Mouse (Mus musculus) neural tube, embryonic 13.5 days (tissue): ENCODE measurements at regions not wholly inside any gene's neighbourhood (a gene's known extent, or its start where the extent isn't known, plus 50 kb on each side); places are given as distances from the start of the nearest gene placed in this dataset.

ENCODE experiments used
- ATAC-seq: fragments of 200-750 bp; cut with Nextera tagmentation; 2 replicates; pipeline ENCODE4 v1.8.0; 2017; ENCODE audit warnings: low read depth, mild to moderate bottlenecking, moderate TSS enrichment, moderate library complexity
- H3K27ac ChIP-seq: fragments of 300-500 bp; sonication (generic); replicated peaks from 2 replicates; pipeline ENCODE4 v1.5.1; 2015; ENCODE audit warnings: moderate library complexity, mild to moderate bottlenecking, inconsistent platforms
- H3K27me3 ChIP-seq: fragments of 300-500 bp; sonication (generic); 2 replicates; pipeline ENCODE4 v1.6.1; 2015; ENCODE audit warnings: mild to moderate bottlenecking, inconsistent platforms
- H3K36me3 ChIP-seq: fragments of 300-500 bp; sonication (generic); 2 replicates; pipeline ENCODE4 v1.6.1; 2015; ENCODE audit warnings: mild to moderate bottlenecking, inconsistent platforms
- H3K4me1 ChIP-seq: fragments of 300-500 bp; sonication (generic); replicated peaks from 2 replicates; pipeline ENCODE4 v1.6.1; 2015; ENCODE audit warnings: inconsistent platforms
- H3K4me2 ChIP-seq: fragments of 300-500 bp; sonication (generic); 2 replicates; pipeline ENCODE4 v1.6.1; 2015; ENCODE audit warnings: inconsistent platforms, mild to moderate bottlenecking, moderate library complexity
- H3K4me3 ChIP-seq: fragments of 300-500 bp; sonication (generic); 2 replicates; pipeline ENCODE4 v1.5.1; 2015; ENCODE audit warnings: mild to moderate bottlenecking, inconsistent platforms
- H3K9ac ChIP-seq: fragments of 300-500 bp; sonication (generic); 2 replicates; pipeline ENCODE4 v1.6.1; 2015; ENCODE audit warnings: moderate library complexity, mild to moderate bottlenecking, inconsistent platforms
- H3K9me3 ChIP-seq: fragments of 300-500 bp; sonication (generic); 2 replicates; pipeline ENCODE4 v1.6.1; 2016; ENCODE audit warnings: inconsistent platforms
- WGBS: fragments of 180-500 bp; shearing (Covaris S2); methylation state at CpG from one replicate; pipeline ENCODE4 v1.1.7; 2015; 5-methylcytosine and 5-hydroxymethylcytosine counted together

GRCm38 (mm10) chr13:97524847-97525434 is 235.5 kb downstream of the Gm10260 start:
- H3K36me3 ChIP-seq = no peaks in the 10 kb centered on the region
- H3K27ac ChIP-seq = 0 out of 2 replicates have a peak overlapping the region, but pooled peaks have one; percentile 13
- no peak overlapping the region for H3K4me3 ChIP-seq
- H3K9ac ChIP-seq = no peak overlapping the region
- H3K4me2 ChIP-seq = no peak overlapping the region
- peaks cover 39% of the 10 kb centered on the region for H3K4me1 ChIP-seq
- H3K27me3 ChIP-seq = no peaks in the 10 kb centered on the region
- ATAC-seq = no peak
- H3K9me3 ChIP-seq = no peaks in the 10 kb centered on the region
- 62% methylated on average over 7 of the region's 7 CpGs for WGBS

GRCm38 (mm10) chr13:97523523-97524412 is 236.7 kb downstream of the Gm10260 start:
- 19% methylated on average over 19 of the region's 19 CpGs for WGBS
- H3K4me3 ChIP-seq = no peak overlapping the region
- peak overlapping the region; percentile 78 for H3K27ac ChIP-seq
- no peaks in the 10 kb centered on the region for H3K36me3 ChIP-seq
- peak; percentile 45; the same call in 1 of the 2 replicates for ATAC-seq
- H3K9ac ChIP-seq = peak overlapping the region; percentile 44
- H3K27me3 ChIP-seq = no peaks in the 10 kb centered on the region
- H3K4me2 ChIP-seq = peak overlapping the region; percentile 16; the same call in 1 of the 2 replicates
- H3K4me1 ChIP-seq = peaks cover 39% of the 10 kb centered on the region
- H3K9me3 ChIP-seq = no peaks in the 10 kb centered on the region

DNA sequence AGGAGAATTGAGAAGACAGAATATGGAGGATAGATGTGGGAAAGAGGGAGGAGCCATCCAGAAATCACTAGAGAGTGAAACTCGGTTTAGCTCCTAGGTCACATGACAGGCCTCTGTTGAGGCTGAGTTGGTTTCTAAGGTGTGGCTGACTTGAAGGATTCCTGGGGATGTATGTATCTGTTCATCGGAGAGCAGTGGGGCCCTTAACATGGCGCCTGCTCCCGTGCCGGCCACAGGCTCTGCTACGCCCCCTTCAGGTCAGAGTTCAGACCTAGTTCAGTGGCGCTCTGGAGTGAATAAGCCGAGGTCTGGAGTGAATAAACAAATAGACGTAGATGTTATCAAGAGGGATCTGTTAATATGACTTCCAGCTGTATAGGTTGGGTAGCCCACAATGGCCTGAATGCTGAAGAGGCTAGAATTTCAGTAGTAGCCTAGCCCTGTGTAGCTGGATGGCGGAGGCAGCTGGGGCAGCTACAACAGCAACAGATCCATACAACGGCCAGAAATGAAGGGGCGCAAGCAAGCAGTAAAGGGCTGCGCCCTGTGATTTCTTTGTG is 239.4 kb downstream of the Gm10260 start:
- Histone ChIP-seq H3K4me2 (no peak overlapping the region), H3K9ac (no peak overlapping the region), H3K4me3 (no peak overlapping the region), H3K36me3 (no peaks in the 10 kb centered on the region), H3K27ac (no peak overlapping the region), H3K27me3 (no peaks in the 10 kb centered on the region), H3K9me3 (no peaks in the 10 kb centered on the region), H3K4me1 (peaks cover 26% of the 10 kb centered on the region)
- ATAC-seq = no peak
- WGBS = 92% methylated on average over 13 of the region's 13 CpGs

DNA sequence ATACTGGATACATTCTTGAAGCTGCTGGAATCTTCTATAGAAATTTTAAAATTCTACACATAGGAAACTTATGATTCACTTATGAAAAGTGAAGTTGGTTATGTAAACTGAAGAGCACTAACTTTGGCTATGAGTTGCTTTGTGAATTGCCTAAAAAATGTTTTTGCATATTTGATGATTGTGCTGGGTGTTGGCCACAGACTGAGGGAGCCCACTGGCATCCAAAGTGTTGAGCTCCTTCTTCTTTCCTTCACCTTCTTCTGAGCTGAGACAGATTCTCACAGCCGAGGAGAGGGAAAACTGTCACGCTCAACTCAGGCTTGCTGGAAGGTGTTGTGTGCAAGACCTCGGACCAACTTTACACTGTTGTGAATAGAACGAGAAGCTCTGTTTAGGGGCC is 243.7 kb downstream of the Gm10260 start:
- no peaks in the 10 kb centered on the region for H3K9me3 ChIP-seq
- no peak overlapping the region for H3K4me3 ChIP-seq
- H3K9ac ChIP-seq = no peak overlapping the region
- H3K36me3 ChIP-seq = no peaks in the 10 kb centered on the region
- no peak overlapping the region for H3K4me2 ChIP-seq
- H3K4me1 ChIP-seq = peaks cover 11% of the 10 kb centered on the region
- H3K27ac ChIP-seq = no peak overlapping the region
- no peak for ATAC-seq
- 97% methylated on average over 4 of the region's 4 CpGs for WGBS
- H3K27me3 ChIP-seq = no peaks in the 10 kb centered on the region

GRCm38 (mm10) chr13:97514421-97515066 is 245.9 kb downstream of the Gm10260 start:
- Histone ChIP-seq H3K9me3 (no peaks in the 10 kb centered on the region), H3K4me1 (peaks cover 19% of the 10 kb centered on the region), H3K36me3 (no peaks in the 10 kb centered on the region), H3K4me2 (peak overlapping the region; percentile 37), H3K9ac (no peak overlapping the region; the same call in 1 of the 2 replicates), H3K4me3 (no peak overlapping the region), H3K27me3 (no peaks in the 10 kb centered on the region), H3K27ac (peak overlapping the region; percentile 38; the same call in 1 of the 2 replicates)
- ATAC-seq = peak; percentile 52; the same call in 1 of the 2 replicates
- 37% methylated on average over 21 of the region's 21 CpGs for WGBS

DNA sequence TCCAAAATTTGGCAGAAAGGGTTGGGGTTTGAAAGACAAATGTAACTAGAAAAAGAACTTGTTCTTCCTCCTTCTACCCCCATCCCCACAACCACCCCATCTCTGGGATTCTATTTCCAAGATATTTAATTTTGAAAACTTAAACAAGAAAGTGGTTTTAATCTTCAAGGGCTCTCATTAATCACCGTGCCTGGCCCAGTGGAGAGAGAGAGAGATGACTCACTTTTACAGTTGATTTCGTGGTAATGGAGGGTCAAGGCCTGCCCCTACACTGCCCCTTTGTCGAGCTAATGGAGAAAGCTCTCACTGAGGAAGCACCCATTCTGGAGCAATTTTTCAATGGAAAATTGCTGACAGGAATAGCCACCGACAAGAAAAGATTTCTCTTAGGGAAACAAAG is 247.9 kb downstream of the Gm10260 start:
- Histone ChIP-seq H3K27me3 (no peaks in the 10 kb centered on the region), H3K9ac (no peak overlapping the region), H3K4me2 (no peak overlapping the region), H3K36me3 (no peaks in the 10 kb centered on the region), H3K27ac (no peak overlapping the region), H3K4me3 (no peak overlapping the region), H3K4me1 (peaks cover 19% of the 10 kb centered on the region), H3K9me3 (no peaks in the 10 kb centered on the region)
- no peak for ATAC-seq
- 48% methylated on average over 4 of the region's 4 CpGs for WGBS

DNA sequence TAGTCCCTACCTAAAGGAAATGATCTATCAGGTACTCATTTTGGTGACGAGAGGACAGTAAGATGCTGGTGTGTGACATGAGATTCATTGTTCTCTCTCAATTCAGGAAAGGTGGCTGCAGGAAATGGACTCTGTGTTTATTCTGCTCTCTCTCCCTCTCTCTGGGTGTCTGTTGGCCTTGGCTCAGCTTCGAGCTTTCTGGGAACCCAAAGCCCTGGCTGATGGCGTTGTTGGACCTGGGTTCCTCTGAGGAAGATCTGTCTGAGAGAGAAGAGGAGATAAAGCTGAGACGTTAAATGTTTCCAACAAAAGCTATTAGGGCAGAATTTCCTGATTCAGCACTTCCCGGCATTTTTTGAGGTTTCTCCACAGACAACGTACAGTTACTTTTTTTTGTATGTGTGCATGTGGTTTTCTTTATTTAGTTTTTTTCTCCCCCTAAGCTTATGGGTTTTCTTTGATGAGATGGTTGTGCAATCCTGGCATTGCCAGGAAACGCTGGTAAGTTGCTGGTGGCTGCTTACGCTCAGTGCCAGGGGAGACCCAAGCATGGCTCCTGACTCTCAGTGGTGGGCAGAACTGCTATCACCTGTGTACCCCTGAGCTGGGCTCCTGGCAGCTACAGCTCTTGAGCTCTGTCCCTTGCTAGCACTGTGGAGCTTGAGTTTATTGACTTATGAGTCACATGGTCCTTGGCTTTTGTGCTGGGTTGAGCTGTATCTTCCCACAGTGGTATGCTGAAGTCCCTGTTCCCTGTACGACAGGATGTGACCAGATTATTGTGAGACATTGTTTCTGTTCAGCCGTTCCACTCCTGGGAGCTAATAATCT is 249.8 kb downstream of the Gm10260 start:
- Histone ChIP-seq H3K27me3 (no peaks in the 10 kb centered on the region), H3K4me3 (no peak overlapping the region), H3K4me2 (no peak overlapping the region), H3K9ac (no peak overlapping the region), H3K27ac (peak overlapping the region; percentile 20; the same call in 1 of the 2 replicates), H3K36me3 (no peaks in the 10 kb centered on the region), H3K4me1 (peaks cover 19% of the 10 kb centered on the region), H3K9me3 (no peaks in the 10 kb centered on the region)
- 77% methylated on average over 10 of the region's 10 CpGs for WGBS
- peak; percentile 53; the same call in 1 of the 2 replicates for ATAC-seq

DNA sequence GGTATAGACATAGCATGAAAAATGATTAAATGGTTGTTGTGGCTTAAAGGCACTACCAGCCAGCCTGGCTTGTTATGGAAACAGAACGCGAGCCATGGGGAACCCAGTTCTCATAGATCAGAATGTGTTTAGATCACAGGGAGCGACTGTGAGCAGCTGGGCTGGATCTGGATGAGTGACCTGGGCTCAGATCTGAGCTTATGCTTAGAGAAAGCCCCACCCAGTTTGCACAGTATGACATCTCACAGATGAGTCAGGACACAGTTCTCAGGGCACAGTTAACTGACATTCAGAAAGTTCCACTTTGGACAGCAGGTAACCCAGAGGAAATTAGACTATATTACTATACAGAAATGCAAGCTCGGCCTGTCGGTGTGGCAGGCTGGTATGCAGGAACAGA is 255.5 kb downstream of the Gm10260 start:
- Histone ChIP-seq H3K4me3 (no peak overlapping the region), H3K9ac (no peak overlapping the region), H3K27me3 (no peaks in the 10 kb centered on the region), H3K36me3 (no peaks in the 10 kb centered on the region), H3K4me2 (no peak overlapping the region), H3K4me1 (no peaks in the 10 kb centered on the region), H3K9me3 (no peaks in the 10 kb centered on the region), H3K27ac (no peak overlapping the region)
- no peak for ATAC-seq
- WGBS = 87% methylated on average over 5 of the region's 5 CpGs

GRCm38 (mm10) chr13:97503955-97504739 is 256.3 kb downstream of the Gm10260 start:
- WGBS = 94% methylated on average over 10 of the region's 10 CpGs
- no peak overlapping the region for H3K9ac ChIP-seq

DNA sequence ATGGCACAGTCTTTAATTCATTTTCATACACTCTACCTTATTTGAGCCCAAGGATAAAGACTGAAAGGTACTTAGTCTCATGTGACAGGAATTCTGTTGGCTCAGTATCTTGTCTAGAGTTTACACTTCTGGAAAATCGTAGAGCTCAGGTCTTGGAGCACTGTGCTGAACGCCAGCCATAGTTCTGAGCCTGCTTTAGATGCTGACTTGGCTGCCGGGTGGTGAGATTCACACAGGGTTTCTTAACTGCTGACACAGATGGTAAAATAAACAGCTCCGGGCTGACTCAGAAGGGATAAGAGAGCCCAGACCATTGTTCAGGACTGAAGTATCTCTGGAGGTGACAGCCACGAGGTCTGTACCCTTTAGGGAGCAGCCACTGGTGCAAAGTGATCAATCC is 257.0 kb downstream of the Gm10260 start:
- 83% methylated on average over 5 of the region's 5 CpGs for WGBS
- H3K27ac ChIP-seq = no peak overlapping the region
- ATAC-seq = no peak
- no peaks in the 10 kb centered on the region for H3K4me1 ChIP-seq
- no peak overlapping the region for H3K4me2 ChIP-seq
- H3K36me3 ChIP-seq = no peaks in the 10 kb centered on the region
- H3K9me3 ChIP-seq = no peaks in the 10 kb centered on the region
- H3K4me3 ChIP-seq = no peak overlapping the region
- H3K9ac ChIP-seq = no peak overlapping the region
- no peaks in the 10 kb centered on the region for H3K27me3 ChIP-seq

More at GRCm38 (mm10) chr13:97503955-97504739, 256.3 kb downstream of the Gm10260 start:
- no peak overlapping the region for H3K4me2 ChIP-seq
- no peak overlapping the region for H3K27ac ChIP-seq
- no peaks in the 10 kb centered on the region for H3K4me1 ChIP-seq
- H3K27me3 ChIP-seq = no peaks in the 10 kb centered on the region
- H3K9me3 ChIP-seq = no peaks in the 10 kb centered on the region
- H3K36me3 ChIP-seq = no peaks in the 10 kb centered on the region
- H3K4me3 ChIP-seq = no peak overlapping the region
- ATAC-seq = no peak

DNA sequence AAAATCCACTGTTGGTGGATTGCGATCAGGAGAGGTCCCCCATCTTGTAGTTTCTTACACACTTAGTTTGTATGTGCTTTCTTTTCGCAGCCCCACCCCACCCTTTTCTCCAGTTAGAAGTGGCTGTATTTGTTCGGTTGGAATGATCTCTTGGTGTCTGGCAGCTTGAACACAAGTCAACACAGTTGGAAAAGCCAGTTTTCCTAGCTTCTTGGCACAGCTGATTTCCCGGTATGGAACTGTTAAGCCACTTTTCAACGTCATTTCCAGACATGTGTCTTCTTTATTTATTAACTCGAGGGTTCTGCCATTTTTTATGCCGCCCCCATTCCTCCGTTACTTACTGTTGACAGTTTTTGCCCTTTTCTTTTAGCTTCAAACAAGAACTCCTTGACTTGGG is 259.2 kb downstream of the Enc1 start:
- H3K4me2 ChIP-seq = no peak overlapping the region
- ATAC-seq = no peak
- no peaks in the 10 kb centered on the region for H3K36me3 ChIP-seq
- H3K27ac ChIP-seq = no peak overlapping the region
- H3K4me3 ChIP-seq = no peak overlapping the region
- no peaks in the 10 kb centered on the region for H3K4me1 ChIP-seq
- 90% methylated on average over 8 of the region's 8 CpGs for WGBS
- no peaks in the 10 kb centered on the region for H3K9me3 ChIP-seq
- H3K27me3 ChIP-seq = no peaks in the 10 kb centered on the region
- no peak overlapping the region for H3K9ac ChIP-seq
